Mouse (Mus musculus) erythroblast, embryonic 14.5 days (primary cell): ENCODE data around the gene Iqcd.

ENCODE experiments used
- GATA1 ChIP-seq: IDR thresholded peaks from 2 replicates; pipeline ENCODE4 v1.6.1; 2012; ENCODE audit warnings: low read length, inconsistent platforms, mixed read lengths
- TAL1 ChIP-seq: IDR thresholded peaks from 3 replicates; pipeline ENCODE4 v1.6.1; 2012; ENCODE audit warnings: low read length, inconsistent platforms, mixed read lengths

DNA sequence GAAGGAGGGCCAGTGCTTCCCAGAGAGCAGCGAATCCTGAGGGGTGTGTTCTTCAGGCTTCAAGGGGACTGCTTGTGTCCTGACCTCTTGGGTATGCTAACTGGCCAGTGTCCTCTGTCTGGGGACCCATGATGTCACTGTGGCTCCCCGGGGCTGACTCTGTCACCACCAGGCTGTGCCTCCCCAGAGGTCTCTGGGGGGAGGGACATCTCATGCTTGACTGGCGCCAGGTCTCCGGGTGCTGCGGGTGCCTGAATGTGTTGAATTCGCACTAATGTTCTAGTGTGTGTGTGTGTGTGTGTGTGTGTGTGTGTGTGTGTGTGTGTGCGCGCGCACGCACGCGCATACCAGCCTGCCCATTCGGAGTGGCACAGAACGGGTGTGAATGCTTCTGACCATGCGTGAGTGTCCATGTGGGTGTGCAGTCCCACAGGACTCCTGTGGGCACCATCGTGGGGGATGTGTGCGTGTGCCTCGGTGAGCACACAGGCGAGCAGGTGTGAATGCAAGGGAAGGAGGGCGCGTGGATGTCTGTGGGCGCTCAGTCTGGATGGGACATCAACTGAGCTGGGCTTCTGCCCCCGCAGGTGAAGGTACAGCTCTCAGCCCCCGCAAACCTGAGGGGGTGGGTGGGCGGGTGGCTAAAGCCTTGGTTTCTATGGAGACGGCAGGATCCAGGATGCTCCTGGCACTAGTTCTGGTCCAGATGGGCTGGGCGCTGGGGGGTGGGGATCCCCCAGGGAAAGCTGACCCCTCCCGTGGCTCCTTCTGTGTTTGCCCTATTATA is 64.3 kb downstream of the Iqcd start:
- TF ChIP-seq GATA1 (no peak), TAL1 (no peak)
